Mouse (Mus musculus) NIH3T3 (cell line): ENCODE measurements around the gene Tfcp2.

Source experiments
- DNase-seq: peaks from one replicate; pipeline ENCODE4 v3.0.0-alpha.2; 2012; ENCODE audit warnings: low read depth

Gene Tfcp2

DNA sequence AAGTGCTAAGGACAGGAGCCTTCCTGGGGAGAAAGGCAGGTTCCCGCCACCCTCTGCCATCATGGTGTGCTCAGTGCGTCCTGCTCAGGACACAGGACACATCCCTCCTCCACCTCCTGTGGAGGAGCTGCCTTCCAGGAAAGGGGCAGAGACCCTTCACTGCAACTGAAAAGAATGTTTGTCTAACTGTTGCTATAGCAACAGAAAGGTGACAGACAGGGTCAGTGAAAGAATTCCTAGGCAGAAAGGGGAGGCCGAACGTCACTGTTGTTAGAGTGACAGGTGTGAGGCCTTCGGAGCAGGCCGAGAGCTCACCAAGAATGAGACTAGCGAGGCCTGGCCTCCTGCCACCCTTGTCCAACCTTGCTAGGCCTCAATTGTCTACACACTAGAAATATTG lies 65.4 kb downstream of the Tfcp2 start:
- DNase-seq, result no peak

- peak; percentile 44 for DNase-seq
Observed at GRCm38 (mm10) chr15:100485576-100485975, 66.2 kb downstream of the Tfcp2 start.

DNA sequence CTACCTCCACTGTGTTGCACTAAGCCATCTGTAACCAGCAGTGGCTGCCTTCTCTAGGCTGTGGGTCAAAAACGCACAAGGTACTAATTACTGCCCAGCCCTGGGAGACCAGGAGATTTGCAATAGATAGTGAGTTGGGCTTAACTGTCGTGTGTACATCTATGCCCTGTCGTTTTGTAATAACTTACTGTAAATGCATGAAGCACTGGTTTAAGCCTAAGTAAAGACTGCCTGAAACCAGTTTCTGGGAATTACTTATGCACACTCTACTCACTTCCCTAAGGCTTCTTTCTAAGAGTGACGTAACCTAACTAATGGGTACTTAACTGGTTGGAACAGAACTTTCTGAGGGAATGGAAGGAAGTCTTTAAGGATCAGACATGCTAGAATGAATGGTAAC lies 72.9 kb downstream of the Tfcp2 start:
- no peak for DNase-seq

GRCm38 (mm10) chr15:100478351-100478750 lies 73.5 kb downstream of the Tfcp2 start:
- DNase-seq, result no peak

DNA sequence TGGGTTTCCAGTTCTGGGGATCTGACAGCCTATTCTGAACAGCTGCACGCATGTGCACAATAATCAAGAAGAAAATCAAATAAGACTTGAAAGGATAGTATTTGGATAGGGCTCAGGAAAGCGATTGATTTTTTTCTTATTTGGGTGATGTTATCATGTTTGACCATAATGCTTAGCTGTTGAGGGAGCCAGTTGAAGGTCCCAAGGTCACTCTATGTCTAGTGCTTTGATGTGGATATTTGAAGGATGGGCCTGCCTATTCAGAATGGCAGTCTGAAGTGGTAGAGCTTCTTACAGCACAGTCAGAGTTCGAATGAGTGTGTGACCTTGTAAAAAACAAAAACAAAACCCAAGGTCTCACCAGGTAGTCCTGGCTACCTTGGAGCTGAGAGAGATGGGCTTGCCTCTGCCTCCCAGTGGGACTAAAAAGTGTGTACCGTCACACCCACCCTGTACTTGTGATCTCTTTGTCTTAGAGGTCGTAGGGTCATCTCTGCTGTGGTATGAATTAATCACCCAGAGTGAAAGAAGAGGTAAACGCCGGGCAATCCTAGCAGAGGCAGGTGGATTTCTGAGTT lies 77.8 kb downstream of the Tfcp2 start:
- DNase-seq, result no peak

GRCm38 (mm10) chr15:100470037-100470436 lies 81.8 kb downstream of the Tfcp2 start:
- no peak for DNase-seq

DNA sequence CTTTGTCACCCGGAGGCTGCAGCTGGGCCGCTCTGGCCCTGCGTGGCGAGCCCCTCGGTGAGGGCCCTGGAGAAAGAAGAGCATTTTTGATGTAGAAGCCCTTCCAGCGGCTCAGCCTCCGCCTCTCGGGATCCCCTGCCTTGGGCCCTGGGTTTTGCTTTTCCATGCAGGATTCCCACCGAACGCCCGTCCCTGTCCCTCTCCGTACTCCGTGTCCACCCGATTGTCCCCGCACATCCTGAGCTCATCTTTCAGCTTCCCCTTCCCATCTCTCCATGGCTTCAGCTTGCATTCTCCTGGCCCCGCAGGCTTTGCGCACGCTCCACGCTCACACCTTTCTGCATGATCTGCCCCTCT lies 82.6 kb downstream of the Tfcp2 start:
- no peak for DNase-seq

- peak; percentile 90 for DNase-seq
Observed at GRCm38 (mm10) chr15:100468295-100469188, 83.3 kb downstream of the Tfcp2 start, which contains the start of gene Letmd1. Gene Letmd1 (plus strand): TSS chr15:100469023.

- no peak for DNase-seq
Observed at GRCm38 (mm10) chr15:100467738-100468137, 84.1 kb downstream of the Tfcp2 start.

- DNase-seq, result no peak
Observed at GRCm38 (mm10) chr15:100465432-100465831, 86.4 kb downstream of the Tfcp2 start.

GRCm38 (mm10) chr15:100463712-100464111 lies 88.1 kb downstream of the Tfcp2 start:
- DNase-seq, result peak; percentile 81

DNA sequence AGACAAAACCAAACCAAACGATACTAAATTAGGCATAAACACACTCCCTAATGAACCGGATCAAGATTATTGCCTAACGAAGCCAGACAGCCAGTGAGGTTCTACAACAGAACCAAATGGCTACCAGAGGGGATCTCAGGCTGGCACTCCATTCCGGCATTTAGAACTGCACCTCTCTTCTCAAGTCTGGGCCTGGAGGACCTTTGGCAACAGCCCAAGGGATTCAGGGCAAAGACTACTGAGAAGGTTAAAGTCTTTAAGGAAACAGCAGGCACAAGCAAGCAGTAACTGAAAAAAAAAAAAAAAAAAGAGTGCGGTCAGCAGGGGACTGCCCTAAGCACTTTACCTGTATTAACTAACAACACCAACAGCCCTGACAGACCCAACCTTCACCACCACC lies 89.7 kb downstream of the Tfcp2 start:
- peak; percentile 60 for DNase-seq

GRCm38 (mm10) chr15:100461646-100462045 lies 90.2 kb downstream of the Tfcp2 start:
- DNase-seq, result peak; percentile 88

GRCm38 (mm10) chr15:100460942-100461341 lies 90.9 kb downstream of the Tfcp2 start:
- no peak for DNase-seq

GRCm38 (mm10) chr15:100458055-100458454 lies 93.8 kb downstream of the Tfcp2 start:
- peak; percentile 91 for DNase-seq

DNA sequence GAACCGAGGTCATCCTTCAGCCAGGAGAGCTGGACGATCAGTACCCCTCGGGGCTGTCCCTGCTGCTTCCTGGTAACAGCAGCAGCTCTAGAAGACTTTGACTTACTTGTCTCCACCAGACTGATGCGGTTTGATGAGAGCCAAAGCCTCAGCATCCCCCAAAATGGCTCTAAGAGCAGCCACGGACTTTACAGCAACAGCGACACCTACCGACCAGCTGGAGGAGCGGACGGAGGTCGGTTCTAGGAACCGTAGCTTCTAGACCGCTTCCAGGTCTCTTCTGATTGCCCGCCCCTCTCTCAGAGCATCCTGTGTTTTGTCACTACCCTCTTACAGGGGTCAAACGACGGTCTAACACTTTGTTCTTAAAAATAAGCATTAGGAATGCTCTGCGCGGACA lies 94.5 kb downstream of the Tfcp2 start:
- peak; percentile 95 for DNase-seq

- DNase-seq, result no peak
Observed at GRCm38 (mm10) chr15:100456356-100456991, 95.3 kb downstream of the Tfcp2 start.

DNA sequence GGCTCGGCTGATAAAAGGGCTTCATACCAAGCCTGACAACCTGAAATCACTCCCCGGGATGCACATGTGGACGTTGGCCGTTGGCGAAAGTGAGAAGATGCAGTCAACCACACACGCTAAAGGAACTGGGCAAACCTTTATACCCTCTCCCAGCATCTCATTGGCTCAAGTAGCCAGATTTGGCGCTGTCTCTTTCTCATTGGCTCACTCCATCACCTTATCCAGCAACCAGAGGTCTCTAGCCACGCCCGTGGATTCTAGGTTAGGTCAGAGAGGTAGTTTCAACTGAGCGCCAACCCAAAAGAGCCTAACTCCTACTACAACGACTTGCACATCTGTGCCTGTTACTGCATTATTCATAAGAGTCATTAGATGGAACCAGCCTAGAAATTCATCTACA lies 99.3 kb downstream of the Tfcp2 start:
- no peak for DNase-seq

- DNase-seq, result peak; percentile 91
Observed at GRCm38 (mm10) chr15:100451245-100451644, 100.6 kb downstream of the Tfcp2 start.

DNA sequence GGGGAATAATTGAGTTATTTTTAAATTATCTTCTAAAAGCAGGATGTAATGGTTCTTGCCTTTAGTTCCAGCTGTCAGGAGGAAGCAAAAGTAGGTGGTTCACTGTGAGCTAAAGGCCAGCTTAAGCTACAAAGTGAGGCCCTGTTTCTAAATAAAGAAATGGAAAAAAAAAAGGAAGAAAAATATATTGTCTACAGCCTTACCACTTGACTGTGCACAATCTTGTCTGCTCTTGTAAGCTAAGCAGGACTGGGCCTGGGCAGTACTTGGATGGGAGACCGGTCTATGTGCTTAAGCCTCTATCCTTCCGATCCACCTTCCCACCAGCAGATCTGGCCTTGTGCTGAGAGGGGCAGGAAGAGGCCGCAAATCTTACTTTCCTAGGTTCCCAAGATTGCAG lies 102.3 kb downstream of the Tfcp2 start:
- DNase-seq, result no peak

- DNase-seq, result no peak
Observed at GRCm38 (mm10) chr15:100448572-100448971, 103.2 kb downstream of the Tfcp2 start.
